Mouse (Mus musculus): Measurements from ENCODE around the gene Tmem163. TPM values are rescaled to one million over a fixed set of nuclear protein-coding genes. Genes with fewer than 3 reads are reported as not detected.

Gene Tmem163
- total and polyA plus RNA-seq, 2 experiments from 2014 or later: 16.6 to 17.3 TPM

DNA sequence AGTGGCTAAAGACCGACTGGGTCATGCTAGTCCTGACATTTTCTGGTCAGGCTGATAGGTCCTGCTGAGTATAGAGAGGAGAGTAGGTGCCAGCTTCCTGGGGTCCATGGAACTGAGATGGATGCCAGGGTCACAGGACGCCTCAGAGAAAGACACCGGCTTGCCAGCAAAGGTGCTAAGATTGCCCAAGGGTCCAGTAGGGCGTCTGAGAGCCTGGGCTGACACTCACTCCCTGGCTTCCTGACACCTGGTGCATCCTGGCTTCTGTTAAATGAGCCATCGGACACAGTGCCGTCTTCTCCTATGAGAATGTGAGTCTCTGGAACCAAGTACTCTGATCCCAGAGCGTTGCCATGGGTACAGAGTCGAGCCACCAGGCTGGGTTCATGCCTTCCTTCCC is 170.4 kb downstream of the Tmem163 start:
- ATAC-seq (ENCODE audit: insufficient read depth, low read depth) (no peak), DNase-seq (ENCODE audit: low spot score) (no peak)
- TF ChIP-seq CTCF (IDR thresholded peaks at IDR 0.05; ENCODE audit: low read depth) (no peak), EP300 (IDR thresholded peaks at IDR 0.05; ENCODE audit: low read depth) (no peak)
- H3K9me3 ChIP-seq (replicated peaks; ENCODE audit: control insufficient read depth, low read length): no peaks in the 10 kb centered on the region
- H3K36me3 ChIP-seq (replicated peaks; ENCODE audit: control insufficient read depth, insufficient read depth, low read length): no peaks in the 10 kb centered on the region
- WGBS: 83% methylated on average over 8 of the region's 8 CpGs
- no peak overlapping the region for H3K4me3 ChIP-seq (ENCODE audit: low read depth, low read length)
- no peak overlapping the region for H3K4me2 ChIP-seq (ENCODE audit: low read depth, low read length)
- no peak overlapping the region for H3K9ac ChIP-seq (replicated peaks; ENCODE audit: low read depth, low read length)
- H3K4me1 ChIP-seq (ENCODE audit: control insufficient read depth, insufficient read depth): peaks cover 9% of the 10 kb centered on the region; the same call in 1 of the 2 replicates
- no peak overlapping the region for H3K27ac ChIP-seq (ENCODE audit: low read depth)
- no peaks in the 10 kb centered on the region for H3K27me3 ChIP-seq (ENCODE audit: control insufficient read depth, insufficient read depth, low read length)

DNA sequence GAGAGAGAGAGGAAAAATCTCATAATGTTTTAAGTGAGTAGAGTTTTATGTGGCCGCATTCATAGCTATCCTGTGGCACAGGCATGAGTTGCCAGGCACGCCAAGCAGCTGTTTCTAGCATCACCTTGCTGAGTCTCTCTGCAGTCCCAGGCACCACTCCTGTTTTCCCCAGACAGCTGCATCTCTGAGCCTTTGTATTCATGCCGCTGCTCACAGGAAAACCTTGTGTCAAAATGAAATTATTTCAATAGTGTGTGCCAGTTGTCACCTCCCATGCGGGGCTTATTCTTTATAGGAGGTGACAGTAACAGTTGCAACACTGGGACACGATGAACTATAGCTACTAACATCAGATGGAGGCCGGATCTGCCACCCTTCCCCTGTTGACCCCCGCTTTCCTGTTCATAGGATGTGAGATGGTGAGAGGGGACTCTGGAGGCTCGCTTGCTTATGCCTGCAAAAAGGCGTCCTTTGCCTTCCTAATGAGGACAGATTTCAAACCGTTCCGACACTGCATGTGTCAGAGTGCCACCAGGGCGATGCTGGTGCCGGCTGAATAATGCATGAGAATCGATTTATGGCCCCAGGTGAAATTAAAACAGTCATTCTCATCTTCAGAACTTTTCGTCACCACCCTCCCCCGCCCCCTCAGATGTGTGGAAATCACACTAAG is 171.1 kb downstream of the Tmem163 start:
- ATAC-seq (ENCODE audit: insufficient read depth, low read depth) (no peak), DNase-seq (ENCODE audit: low spot score) (no peak)
- no peaks in the 10 kb centered on the region for H3K27me3 ChIP-seq (ENCODE audit: control insufficient read depth, insufficient read depth, low read length)
- no peak overlapping the region for H3K27ac ChIP-seq (ENCODE audit: low read depth)
- H3K4me1 ChIP-seq (ENCODE audit: control insufficient read depth, insufficient read depth): peaks cover 9% of the 10 kb centered on the region; the same call in 1 of the 2 replicates
- no peak overlapping the region for H3K4me3 ChIP-seq (ENCODE audit: low read depth, low read length)
- no peaks in the 10 kb centered on the region for H3K36me3 ChIP-seq (replicated peaks; ENCODE audit: control insufficient read depth, insufficient read depth, low read length)
- TF ChIP-seq EP300 (IDR thresholded peaks at IDR 0.05; ENCODE audit: low read depth) (no peak), CTCF (IDR thresholded peaks at IDR 0.05; ENCODE audit: low read depth) (no peak)
- no peak overlapping the region for H3K4me2 ChIP-seq (ENCODE audit: low read depth, low read length)
- WGBS: 84% methylated on average over 16 of the region's 16 CpGs
- H3K9me3 ChIP-seq (replicated peaks; ENCODE audit: control insufficient read depth, low read length): no peaks in the 10 kb centered on the region
- H3K9ac ChIP-seq (replicated peaks; ENCODE audit: low read depth, low read length): no peak overlapping the region

DNA sequence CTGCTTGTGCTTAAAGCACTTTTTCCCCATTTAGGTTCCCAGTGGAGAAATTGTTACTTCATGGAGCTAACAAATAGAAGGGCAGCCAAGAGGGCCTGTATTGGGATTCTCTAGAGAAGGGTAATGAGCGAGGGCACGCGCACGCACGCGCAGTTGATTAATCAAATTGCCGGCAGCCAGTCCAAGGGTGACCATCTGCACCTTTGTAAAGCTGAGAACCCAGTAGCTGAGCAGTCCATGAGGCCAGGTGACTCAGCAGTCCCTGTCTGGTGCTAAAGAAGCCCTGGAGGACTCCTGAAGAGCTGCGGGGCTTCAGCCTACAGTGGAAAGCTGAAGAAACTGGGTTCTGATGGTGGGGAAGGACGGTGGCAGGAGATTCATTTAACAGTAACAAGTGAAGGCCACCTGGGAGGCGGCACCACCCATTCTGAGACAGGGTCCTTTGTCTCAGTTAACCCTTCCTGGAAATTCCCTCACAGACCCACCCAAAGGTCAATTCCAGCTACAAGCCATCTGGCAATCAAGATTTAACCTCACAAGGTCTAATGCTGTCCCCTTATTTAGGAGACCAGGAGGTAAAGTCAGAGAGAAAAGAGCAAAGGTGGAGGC is 172.2 kb downstream of the Tmem163 start:
- H3K9me3 ChIP-seq (replicated peaks; ENCODE audit: control insufficient read depth, low read length): no peaks in the 10 kb centered on the region
- no peak overlapping the region for H3K27ac ChIP-seq (ENCODE audit: low read depth)
- H3K4me3 ChIP-seq (ENCODE audit: low read depth, low read length): no peak overlapping the region
- 83% methylated on average over 10 of the region's 10 CpGs for WGBS
- H3K4me2 ChIP-seq (ENCODE audit: low read depth, low read length): no peak overlapping the region
- H3K27me3 ChIP-seq (ENCODE audit: control insufficient read depth, insufficient read depth, low read length): no peaks in the 10 kb centered on the region
- H3K4me1 ChIP-seq (ENCODE audit: control insufficient read depth, insufficient read depth): peaks cover 9% of the 10 kb centered on the region; the same call in 1 of the 2 replicates
- no peak for TF ChIP-seq EP300 (IDR thresholded peaks at IDR 0.05; ENCODE audit: low read depth)
- TF ChIP-seq CTCF (IDR thresholded peaks at IDR 0.05; ENCODE audit: low read depth): no peak
- DNase-seq (ENCODE audit: low spot score) (no peak), ATAC-seq (ENCODE audit: insufficient read depth, low read depth) (no peak)
- no peak overlapping the region for H3K9ac ChIP-seq (replicated peaks; ENCODE audit: low read depth, low read length)
- H3K36me3 ChIP-seq (replicated peaks; ENCODE audit: control insufficient read depth, insufficient read depth, low read length): no peaks in the 10 kb centered on the region

GRCm38 (mm10) chr1:127500701-127501100 is 178.6 kb downstream of the Tmem163 start:
- TF ChIP-seq CTCF (IDR thresholded peaks at IDR 0.05; ENCODE audit: low read depth): no peak
- TF ChIP-seq EP300 (IDR thresholded peaks at IDR 0.05; ENCODE audit: low read depth): no peak
- no peaks in the 10 kb centered on the region for H3K27me3 ChIP-seq (ENCODE audit: control insufficient read depth, insufficient read depth, low read length)
- H3K4me2 ChIP-seq (ENCODE audit: low read depth, low read length): no peak overlapping the region
- WGBS: 46% methylated on average over 17 of the region's 17 CpGs
- no peaks in the 10 kb centered on the region for H3K36me3 ChIP-seq (replicated peaks; ENCODE audit: control insufficient read depth, insufficient read depth, low read length)
- no peak for DNase-seq (ENCODE audit: low spot score)
- no peak overlapping the region for H3K9ac ChIP-seq (replicated peaks; ENCODE audit: low read depth, low read length)
- H3K4me3 ChIP-seq (ENCODE audit: low read depth, low read length): no peak overlapping the region
- H3K9me3 ChIP-seq (replicated peaks; ENCODE audit: control insufficient read depth, low read length): no peaks in the 10 kb centered on the region
- H3K27ac ChIP-seq (ENCODE audit: low read depth): no peak overlapping the region
- H3K4me1 ChIP-seq (ENCODE audit: control insufficient read depth, insufficient read depth): no peaks in the 10 kb centered on the region
- no peak for ATAC-seq (ENCODE audit: insufficient read depth, low read depth)

DNA sequence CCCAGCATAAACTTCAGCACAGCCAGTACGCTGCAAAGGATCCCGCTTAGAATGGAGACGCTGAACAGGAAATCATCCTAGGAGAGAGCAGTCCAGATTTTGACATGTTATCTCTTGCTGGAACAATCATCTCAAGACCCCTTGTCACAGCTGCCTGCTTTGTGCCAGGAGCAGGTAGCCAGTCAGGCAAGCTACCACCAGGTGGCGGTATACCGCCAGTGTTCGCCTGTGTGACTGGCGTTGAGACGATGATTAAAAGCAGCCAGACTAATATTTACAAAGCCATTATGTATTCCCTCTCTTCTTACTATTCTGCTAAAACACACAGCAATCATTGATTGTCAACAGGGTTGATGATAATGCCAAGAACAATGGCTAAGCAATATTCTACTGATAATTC is 179.1 kb downstream of the Tmem163 start:
- Histone ChIP-seq H3K4me3 (ENCODE audit: low read depth, low read length) (no peak overlapping the region), H3K4me2 (ENCODE audit: low read depth, low read length) (no peak overlapping the region), H3K4me1 (ENCODE audit: control insufficient read depth, insufficient read depth) (no peaks in the 10 kb centered on the region), H3K9ac (replicated peaks; ENCODE audit: low read depth, low read length) (no peak overlapping the region), H3K27me3 (ENCODE audit: control insufficient read depth, insufficient read depth, low read length) (no peaks in the 10 kb centered on the region), H3K36me3 (replicated peaks; ENCODE audit: control insufficient read depth, insufficient read depth, low read length) (no peaks in the 10 kb centered on the region), H3K9me3 (replicated peaks; ENCODE audit: control insufficient read depth, low read length) (no peaks in the 10 kb centered on the region), H3K27ac (ENCODE audit: low read depth) (no peak overlapping the region)
- WGBS: 5% methylated on average over 8 of the region's 8 CpGs
- ATAC-seq (ENCODE audit: insufficient read depth, low read depth) (no peak), DNase-seq (ENCODE audit: low spot score) (peak; percentile 58)
- TF ChIP-seq CTCF (IDR thresholded peaks at IDR 0.05; ENCODE audit: low read depth): peak; percentile 90
- TF ChIP-seq EP300 (IDR thresholded peaks at IDR 0.05; ENCODE audit: low read depth): no peak
